Mouse (Mus musculus) NIH3T3 (cell line): ENCODE data around the gene Asphd1.
"Not testable (repeated sequence)": the region's sequence is repeated elsewhere in the genome, so short reads cannot be mapped to it uniquely, and the experiment has no call there.

Experiments used
- DNase-seq: peaks from one replicate; pipeline ENCODE4 v3.0.0-alpha.2; 2012; ENCODE audit warnings: low read depth

The Asphd1 gene

GRCm38 (mm10) chr7:126950647-126951615, 1.5 kb upstream of the Asphd1 start:
- DNase-seq = no peak

- DNase-seq = peak; percentile 88
These were observed 638 bp upstream of the Asphd1 start, which contains the start of gene Sez6l2 for GRCm38 (mm10) chr7:126949793-126950646. Sez6l2 (plus strand) TSS chr7:126950563.

- no peak for DNase-seq
These were observed 756 bp downstream of the Asphd1 start for GRCm38 (mm10) chr7:126948626-126949025.

GRCm38 (mm10) chr7:126946530-126946929, 2.9 kb downstream of the Asphd1 start:
- DNase-seq = peak; percentile 73

GRCm38 (mm10) chr7:126941801-126942200, 7.6 kb downstream of the Asphd1 start:
- no peak for DNase-seq

- DNase-seq = no peak
These were observed 8.2 kb downstream of the Asphd1 start for GRCm38 (mm10) chr7:126941171-126941570.

- DNase-seq = no peak
These were observed 16.7 kb downstream of the Asphd1 start for GRCm38 (mm10) chr7:126932652-126933051.

- no peak for DNase-seq
These were observed 20.3 kb downstream of the Asphd1 start for GRCm38 (mm10) chr7:126929046-126929445.

GRCm38 (mm10) chr7:126928384-126929037, 20.9 kb downstream of the Asphd1 start, which contains the start of gene Kctd13:
Kctd13 (plus strand) TSS chr7:126928879.
- peak; percentile 95 for DNase-seq

- DNase-seq = no peak
These were observed 23.1 kb downstream of the Asphd1 start for GRCm38 (mm10) chr7:126926299-126926698.

- DNase-seq = no peak
These were observed 25.4 kb downstream of the Asphd1 start for GRCm38 (mm10) chr7:126923999-126924398.

- peak; percentile 84 for DNase-seq
These were observed 26.7 kb downstream of the Asphd1 start, which contains the start of gene Tmem219 for GRCm38 (mm10) chr7:126922624-126923060. Tmem219 (minus strand) TSS chr7:126922917.

GRCm38 (mm10) chr7:126921563-126921962, 27.8 kb downstream of the Asphd1 start:
- DNase-seq = no peak

- DNase-seq = no peak
These were observed 29.4 kb downstream of the Asphd1 start for GRCm38 (mm10) chr7:126919973-126920372.

- DNase-seq = not testable (repeated sequence)
These were observed 31.0 kb downstream of the Asphd1 start for GRCm38 (mm10) chr7:126918356-126918755.

- no peak for DNase-seq
These were observed 34.5 kb downstream of the Asphd1 start for GRCm38 (mm10) chr7:126914844-126915243.

- DNase-seq = peak; percentile 63
These were observed 43.8 kb downstream of the Asphd1 start for GRCm38 (mm10) chr7:126905590-126905989.

GRCm38 (mm10) chr7:126899781-126900180, 49.6 kb downstream of the Asphd1 start:
- not testable (repeated sequence) for DNase-seq

GRCm38 (mm10) chr7:126898102-126898990, 51.0 kb downstream of the Asphd1 start:
- peak; percentile 98 for DNase-seq

- DNase-seq = peak; percentile 17
These were observed 51.8 kb downstream of the Asphd1 start for GRCm38 (mm10) chr7:126897390-126898101.
